Mouse (Mus musculus): ENCODE results near the gene Prim2. TPM values are rescaled to one million over a fixed set of nuclear protein-coding genes. Genes with fewer than 3 reads are reported as not detected.

Prim2 gene
- total RNA-seq, 2 experiments from 2014 or later, result 7.2 to 8.6 TPM

GRCm38 (mm10) chr1:33495203-33495553, 174.4 kb downstream of the Prim2 start:
- no peak for DNase-seq (ENCODE audit: low spot score in 2 of 2)

- DNase-seq (ENCODE audit: low spot score in 2 of 2), result peak in 1 of 2 experiments; percentile 31
These were observed 174.9 kb downstream of the Prim2 start for GRCm38 (mm10) chr1:33494524-33495202.

- DNase-seq (ENCODE audit: low spot score in 2 of 2), result no peak
These were observed 179.4 kb downstream of the Prim2 start for GRCm38 (mm10) chr1:33490220-33490619.

- no peak for DNase-seq (ENCODE audit: low spot score in 2 of 2)
These were observed 181.2 kb downstream of the Prim2 start for GRCm38 (mm10) chr1:33488372-33488771.

- no peak for DNase-seq (ENCODE audit: low spot score in 2 of 2)
These were observed 185.8 kb downstream of the Prim2 start for GRCm38 (mm10) chr1:33483746-33484145.

- DNase-seq (ENCODE audit: low spot score in 2 of 2), result no peak
These were observed 189.2 kb downstream of the Prim2 start for GRCm38 (mm10) chr1:33480382-33480781.

GRCm38 (mm10) chr1:33471069-33471468, 198.5 kb downstream of the Prim2 start:
- DNase-seq (ENCODE audit: low spot score in 2 of 2), result no peak

GRCm38 (mm10) chr1:33470222-33470621, 199.4 kb downstream of the Prim2 start:
- DNase-seq (ENCODE audit: low spot score in 2 of 2), result no peak

- DNase-seq (ENCODE audit: low spot score in 2 of 2), result no peak
These were observed 205.4 kb downstream of the Prim2 start for GRCm38 (mm10) chr1:33464234-33464633.

- DNase-seq (ENCODE audit: low spot score in 2 of 2), result no peak
These were observed 208.9 kb downstream of the Prim2 start for GRCm38 (mm10) chr1:33460703-33461102.

- no peak for DNase-seq (ENCODE audit: low spot score in 2 of 2)
These were observed 209.3 kb downstream of the Prim2 start for GRCm38 (mm10) chr1:33460262-33460661.

- DNase-seq (ENCODE audit: low spot score in 2 of 2), result no peak
These were observed 210.6 kb downstream of the Prim2 start for GRCm38 (mm10) chr1:33458950-33459349.

- DNase-seq (ENCODE audit: low spot score in 2 of 2), result no peak
These were observed 215.3 kb downstream of the Prim2 start for GRCm38 (mm10) chr1:33454251-33454650.

GRCm38 (mm10) chr1:33453299-33453698, 216.3 kb downstream of the Prim2 start:
- no peak for DNase-seq (ENCODE audit: low spot score in 2 of 2)

- DNase-seq (ENCODE audit: low spot score in 2 of 2), result no peak
These were observed 222.4 kb downstream of the Prim2 start for GRCm38 (mm10) chr1:33447179-33447578.

- no peak for DNase-seq (ENCODE audit: low spot score in 2 of 2)
These were observed 233.4 kb downstream of the Prim2 start for GRCm38 (mm10) chr1:33436167-33436566.

Other genes starting within 250 kb of the Prim2 start
- 10 to 100 TPM; 27.7 to 34.2 TPM for gene Rab23, start 50.1 kb upstream of the Prim2 start, total RNA-seq (2021)
- gene Bag2, start 88.0 kb upstream of the Prim2 start, total RNA-seq (2021), result 10 to 100 TPM; 16.6 to 20.9 TPM
- 10 to 100 TPM; 53.5 to 64.3 TPM for gene Zfp451, start 144.8 kb upstream of the Prim2 start, total RNA-seq (2021)
- gene Bend6, start 238.0 kb upstream of the Prim2 start, total RNA-seq (2021), result 100 to 1,000 TPM; 106 to 117 TPM
- 100 to 1,000 TPM; 202 to 225 TPM for gene Dst, start 238.4 kb upstream of the Prim2 start, total RNA-seq (2021)

Measured in layer of hippocampus, postnatal 10 days (tissue).